Mouse (Mus musculus) 3T3-L1 (cell line): Measurements from ENCODE around the gene Rab3gap2.

Experiments used
- DNase-seq: peaks from one replicate; pipeline ENCODE4 v3.0.0-alpha.2; 2015; ENCODE audit warnings: low read depth, low spot score

Gene Rab3gap2

GRCm38 (mm10) chr1:185226889-185227288 is 23.0 kb downstream of the Rab3gap2 start:
- no peak for DNase-seq

GRCm38 (mm10) chr1:185227766-185228165 is 23.8 kb downstream of the Rab3gap2 start:
- DNase-seq: no peak

- DNase-seq: peak; percentile 74
Measured at GRCm38 (mm10) chr1:185229406-185230201, 25.7 kb downstream of the Rab3gap2 start.

GRCm38 (mm10) chr1:185235837-185236236 is 31.9 kb downstream of the Rab3gap2 start:
- DNase-seq: no peak

- DNase-seq: peak; percentile 32
Measured at GRCm38 (mm10) chr1:185236530-185236929, 32.6 kb downstream of the Rab3gap2 start.

GRCm38 (mm10) chr1:185243013-185243412 is 39.1 kb downstream of the Rab3gap2 start:
- no peak for DNase-seq

- no peak for DNase-seq
Measured at GRCm38 (mm10) chr1:185245456-185245855, 41.5 kb downstream of the Rab3gap2 start.

- DNase-seq: no peak
Measured at GRCm38 (mm10) chr1:185247429-185248085, 43.6 kb downstream of the Rab3gap2 start.

- no peak for DNase-seq
Measured at GRCm38 (mm10) chr1:185248728-185249127, 44.8 kb downstream of the Rab3gap2 start.

GRCm38 (mm10) chr1:185252351-185252750 is 48.4 kb downstream of the Rab3gap2 start:
- no peak for DNase-seq

- DNase-seq: no peak
Measured at GRCm38 (mm10) chr1:185253140-185253892, 49.4 kb downstream of the Rab3gap2 start.

- DNase-seq: no peak
Measured at GRCm38 (mm10) chr1:185255336-185255735, 51.4 kb downstream of the Rab3gap2 start.

GRCm38 (mm10) chr1:185256753-185257152 is 52.8 kb downstream of the Rab3gap2 start:
- no peak for DNase-seq

- peak; percentile 31 for DNase-seq
Measured at GRCm38 (mm10) chr1:185262565-185262964, 58.6 kb downstream of the Rab3gap2 start.

GRCm38 (mm10) chr1:185268675-185269074 is 64.8 kb downstream of the Rab3gap2 start:
- no peak for DNase-seq

GRCm38 (mm10) chr1:185270403-185271097 is 66.6 kb downstream of the Rab3gap2 start:
- no peak for DNase-seq

GRCm38 (mm10) chr1:185271373-185271772 is 67.5 kb downstream of the Rab3gap2 start:
- no peak for DNase-seq

GRCm38 (mm10) chr1:185274819-185275545 is 71.1 kb downstream of the Rab3gap2 start:
- DNase-seq: no peak

- no peak for DNase-seq
Measured at GRCm38 (mm10) chr1:185275976-185276375, 72.1 kb downstream of the Rab3gap2 start.

- DNase-seq: no peak
Measured at GRCm38 (mm10) chr1:185277022-185277421, 73.1 kb downstream of the Rab3gap2 start.

- no peak for DNase-seq
Measured at GRCm38 (mm10) chr1:185279288-185279687, 75.4 kb downstream of the Rab3gap2 start.
